Mouse (Mus musculus): ENCODE measurements around the gene Fam102a.

Gene Fam102a

GRCm38 (mm10) chr2:32546951-32547350 is 11.8 kb downstream of the Fam102a start:
- DNase-seq (ENCODE audit: low spot score): no peak

- DNase-seq (ENCODE audit: low spot score): no peak
These were observed 12.2 kb downstream of the Fam102a start for GRCm38 (mm10) chr2:32547380-32547779.

- DNase-seq (ENCODE audit: low spot score): no peak
These were observed 13.0 kb downstream of the Fam102a start for GRCm38 (mm10) chr2:32547964-32548739.

- no peak for DNase-seq (ENCODE audit: low spot score)
These were observed 14.0 kb downstream of the Fam102a start for GRCm38 (mm10) chr2:32549171-32549570.

GRCm38 (mm10) chr2:32549764-32550163 is 14.6 kb downstream of the Fam102a start:
- no peak for DNase-seq (ENCODE audit: low spot score)

GRCm38 (mm10) chr2:32551236-32551635 is 16.1 kb downstream of the Fam102a start:
- DNase-seq (ENCODE audit: low spot score): no peak

GRCm38 (mm10) chr2:32553592-32554148 is 18.5 kb downstream of the Fam102a start:
- DNase-seq (ENCODE audit: low spot score): no peak

GRCm38 (mm10) chr2:32555484-32555883 is 20.4 kb downstream of the Fam102a start:
- DNase-seq (ENCODE audit: low spot score): no peak

GRCm38 (mm10) chr2:32556019-32556418 is 20.9 kb downstream of the Fam102a start:
- DNase-seq (ENCODE audit: low spot score): no peak

- no peak for DNase-seq (ENCODE audit: low spot score)
These were observed 24.4 kb downstream of the Fam102a start for GRCm38 (mm10) chr2:32559570-32559969.

- no peak for DNase-seq (ENCODE audit: low spot score)
These were observed 31.5 kb downstream of the Fam102a start for GRCm38 (mm10) chr2:32566536-32567063.

- DNase-seq (ENCODE audit: low spot score): no peak
These were observed 33.0 kb downstream of the Fam102a start for GRCm38 (mm10) chr2:32568149-32568548.

- no peak for DNase-seq (ENCODE audit: low spot score)
These were observed 33.8 kb downstream of the Fam102a start for GRCm38 (mm10) chr2:32568941-32569340.

GRCm38 (mm10) chr2:32570698-32571494 is 35.8 kb downstream of the Fam102a start, which contains the start of gene Dpm2:
TSS of gene Dpm2 (plus strand) at chr2:32570858.
- DNase-seq (ENCODE audit: low spot score): peak; percentile 82

- DNase-seq (ENCODE audit: low spot score): no peak
These were observed 37.1 kb downstream of the Fam102a start for GRCm38 (mm10) chr2:32572196-32572595.

- DNase-seq (ENCODE audit: low spot score): no peak
These were observed 39.4 kb downstream of the Fam102a start, which contains the start of gene Pip5kl1 for GRCm38 (mm10) chr2:32574497-32574896. TSS of gene Pip5kl1 (plus strand) at chr2:32574797.

GRCm38 (mm10) chr2:32574901-32575585 is 39.9 kb downstream of the Fam102a start:
- DNase-seq (ENCODE audit: low spot score): peak; percentile 29

- no peak for DNase-seq (ENCODE audit: low spot score)
These were observed 40.5 kb downstream of the Fam102a start, which contains the start of gene 9430097D07Rik for GRCm38 (mm10) chr2:32575586-32576160. TSS of gene 9430097D07Rik (minus strand) at chr2:32575684.

- no peak for DNase-seq (ENCODE audit: low spot score)
These were observed 41.4 kb downstream of the Fam102a start for GRCm38 (mm10) chr2:32576532-32576931.

- DNase-seq (ENCODE audit: low spot score): no peak
These were observed 43.3 kb downstream of the Fam102a start for GRCm38 (mm10) chr2:32578146-32579046.
